Mouse (Mus musculus) CH12.LX (cell line): ENCODE data around the gene Ttc26. TPM values are rescaled to one million over a fixed set of nuclear protein-coding genes. Genes with fewer than 3 reads are reported as not detected.

Source experiments
- DNase-seq: peaks from one replicate; pipeline ENCODE4 v3.0.0-alpha.2; 2013; ENCODE audit errors: extremely low read depth
- H3K27ac ChIP-seq: 2 replicates; pipeline ENCODE4 v1.5.1; 2012; ENCODE audit warnings: low read depth, mild to moderate bottlenecking, control low read depth, moderate library complexity; ENCODE audit not compliant: insufficient read depth
- H3K27me3 ChIP-seq: replicated peaks from 2 replicates; pipeline ENCODE3; 2012; ENCODE audit warnings: inconsistent platforms
- H3K36me3 ChIP-seq, 2 experiments: replicated peaks in 1 of 2; 2 replicates each; pipeline versions ENCODE3 to v1.6.1; 2012; ENCODE audit warnings: inconsistent platforms in 1 of 2, low read length in 1 of 2, mild to moderate bottlenecking in 1 of 2, mixed read lengths in 1 of 2, moderate library complexity in 1 of 2; ENCODE audit not compliant: control insufficient read depth in 1 of 2, insufficient read depth in 1 of 2
- H3K4me1 ChIP-seq, 2 experiments: 2 replicates each; pipeline ENCODE4 v1.6.1; 2012; ENCODE audit warnings: inconsistent platforms in 1 of 2, moderate library complexity in 1 of 2; ENCODE audit not compliant: insufficient read depth in 2 of 2, control insufficient read depth in 1 of 2
- H3K4me2 ChIP-seq: 2 replicates; pipeline ENCODE4 v1.6.1; 2012; ENCODE audit warnings: low read depth, mild to moderate bottlenecking, control low read depth; ENCODE audit not compliant: poor library complexity, insufficient read depth, severe bottlenecking
- H3K4me3 ChIP-seq, 3 experiments: fragments of 150-350 bp in 1 of 3; sonication (generic) in 1 of 3; replicated peaks in 1 of 3; 2 replicates each; pipeline versions ENCODE3 to v1.5.1; 2011 to 2012; ENCODE audit warnings: low read depth in 2 of 3, low read length in 2 of 3, mild to moderate bottlenecking in 2 of 3, moderate library complexity in 2 of 3, control low read depth in 1 of 3, improper control_type of control experiment in 1 of 3, inconsistent platforms in 1 of 3, mixed read lengths in 1 of 3; ENCODE audit not compliant: poor library complexity in 1 of 3
- H3K79me2 ChIP-seq: replicated peaks from 2 replicates; pipeline ENCODE4 v1.6.1; 2012; ENCODE audit warnings: mild to moderate bottlenecking, moderate library complexity; ENCODE audit not compliant: control insufficient read depth, poor library complexity, insufficient read depth, severe bottlenecking; ENCODE audit errors: extremely low read depth
- H3K9ac ChIP-seq: 2 replicates; pipeline ENCODE4 v1.6.1; 2012; ENCODE audit warnings: low read depth, mild to moderate bottlenecking, control low read depth, moderate library complexity; ENCODE audit not compliant: insufficient read depth
- H3K9me3 ChIP-seq: replicated peaks from 2 replicates; pipeline ENCODE3; 2012; ENCODE audit warnings: low read length, inconsistent platforms, mixed read lengths
- CTCF ChIP-seq, 2 experiments: IDR thresholded peaks in 1 of 2; conservative IDR thresholded peaks in 1 of 2; 2 replicates each; pipeline ENCODE4 v1.5.1; 2011 to 2012; ENCODE audit warnings: low read depth in 2 of 2, low read length in 2 of 2, improper control_type of control experiment in 1 of 2, inconsistent platforms in 1 of 2, mild to moderate bottlenecking in 1 of 2, moderate library complexity in 1 of 2
- ELF1 ChIP-seq: IDR thresholded peaks from 2 replicates; pipeline ENCODE4 v1.6.1; 2014; ENCODE audit warnings: low read depth, mild to moderate bottlenecking, inconsistent platforms, low read length, improper control_type of control experiment
- ETS1 ChIP-seq: conservative IDR thresholded peaks from 2 replicates; pipeline ENCODE4 v1.6.1; 2012; ENCODE audit warnings: low read depth, mild to moderate bottlenecking, inconsistent platforms, low read length, improper control_type of control experiment, moderate library complexity
- IRF4 ChIP-seq: IDR thresholded peaks from 2 replicates; pipeline ENCODE4 v1.6.1; 2014; ENCODE audit warnings: low read depth, mild to moderate bottlenecking, inconsistent platforms, low read length, improper control_type of control experiment
- JUN ChIP-seq: IDR thresholded peaks from 2 replicates; pipeline ENCODE4 v1.6.1; 2011; ENCODE audit warnings: low read depth, mild to moderate bottlenecking, low read length, improper control_type of control experiment, moderate library complexity; ENCODE audit not compliant: insufficient read depth
- MXI1 ChIP-seq: IDR thresholded peaks from 2 replicates; pipeline ENCODE4 v1.6.1; 2011; ENCODE audit warnings: mild to moderate bottlenecking, low read depth, low read length, improper control_type of control experiment
- NRF1 ChIP-seq: IDR thresholded peaks from 2 replicates; pipeline ENCODE4 v1.6.1; 2014; ENCODE audit warnings: low read depth, mild to moderate bottlenecking, inconsistent platforms, low read length, improper control_type of control experiment, moderate library complexity
- SIN3A ChIP-seq: IDR thresholded peaks from 2 replicates; pipeline ENCODE4 v1.6.1; 2012; ENCODE audit warnings: low read length, improper control_type of control experiment, inconsistent platforms
- TBP ChIP-seq: conservative IDR thresholded peaks from 2 replicates; pipeline ENCODE4 v1.6.1; 2011; ENCODE audit warnings: low read depth, low read length, improper control_type of control experiment
- TCF12 ChIP-seq: IDR thresholded peaks from 2 replicates; pipeline ENCODE4 v1.6.1; 2014; ENCODE audit warnings: low read depth, mild to moderate bottlenecking, inconsistent platforms, low read length, improper control_type of control experiment
- USF1 ChIP-seq: IDR thresholded peaks from 2 replicates; pipeline ENCODE4 v1.6.1; 2014; ENCODE audit warnings: low read depth, mild to moderate bottlenecking, inconsistent platforms, low read length, improper control_type of control experiment
- USF2 ChIP-seq: conservative IDR thresholded peaks from 2 replicates; pipeline ENCODE4 v1.6.1; 2011; ENCODE audit warnings: low read depth, low read length, improper control_type of control experiment
- ZKSCAN1 ChIP-seq: IDR thresholded peaks from 2 replicates; pipeline ENCODE4 v1.6.1; 2012; ENCODE audit warnings: low read depth, inconsistent platforms, low read length, improper control_type of control experiment, borderline replicate concordance
- dilution Hi-C: fragments of 300-500 bp; cut with MboI; formaldehyde crosslinking; loops from 2 replicates; pipeline ENCODE4 v1.14.3; 2020; ENCODE audit warnings: low sequenced_read_pairs; ENCODE audit not compliant: extremely low pct_unique_long_range_greater_than_20kb, extremely low pct_ligation_motif_present
- in situ Hi-C: fragments of 300-500 bp; cut with MboI; formaldehyde crosslinking; loops from 3 replicates; pipeline ENCODE4 v1.14.3; 2019; ENCODE audit warnings: low sequenced_read_pairs, low pct_ligation_motif_present, low pct_unique_long_range_greater_than_20kb, mixed read lengths
- polyA plus RNA-seq: library from polyadenylated mRNA; unstranded; fragments of >175 nt; gene quantifications from 2 replicates; pipeline ENCODE4 v1.2.1, GENCODE M21; 2012; ENCODE audit warnings: low read depth; ENCODE audit not compliant: insufficient read length
- total RNA-seq, 2 experiments: library from RNA; depleted of rRNA; stranded (reverse); fragments of 300-350 nt in 1 of 2; fragments of >200 nt in 1 of 2; gene quantifications; 2 replicates each; pipeline ENCODE4 v1.2.3; 2012 to 2014

The Ttc26 gene
- total and polyA plus RNA-seq, 3 experiments, result 1.7 to 2.3 (median 1.8) TPM

DNA sequence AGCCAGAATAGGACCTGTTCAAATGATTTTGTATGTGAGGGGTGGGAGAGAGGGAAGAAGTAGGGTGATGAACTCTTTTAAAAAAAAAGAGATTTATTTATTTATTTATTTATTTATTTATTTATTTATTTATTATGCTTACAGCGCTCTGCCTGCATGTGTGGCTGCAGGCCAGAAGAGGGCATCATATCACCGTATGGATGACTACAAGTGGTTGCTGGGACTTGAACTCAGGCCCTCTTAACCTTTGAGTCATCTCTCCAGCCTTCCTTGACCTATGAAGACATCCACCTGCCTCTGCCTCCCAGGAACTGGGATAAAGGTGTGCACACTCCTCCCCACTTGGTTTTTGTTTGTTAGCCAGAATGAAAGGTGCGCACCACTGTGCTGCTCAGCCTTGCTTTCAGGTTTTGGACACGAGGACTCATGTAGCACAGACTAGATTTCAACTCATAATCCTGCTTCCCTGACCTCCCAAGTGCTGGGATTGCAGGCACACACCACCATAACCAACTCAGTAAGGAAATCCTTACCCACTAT, 44.0 kb upstream of the Ttc26 start:
- Histone ChIP-seq H3K9ac (no peak overlapping the region), H3K27ac (0 out of 2 replicates have a peak overlapping the region, but pooled peaks have one; percentile 8), H3K9me3 (no peaks in the 10 kb centered on the region), H3K4me3 (no peak overlapping the region), H3K27me3 (no peaks in the 10 kb centered on the region), H3K36me3 (peaks cover 76 to 90% of the 10 kb centered on the region in 2 experiments), H3K79me2 (peaks cover 42% of the 10 kb centered on the region), H3K4me2 (no peak overlapping the region), H3K4me1 (peaks cover 0 to 19% of the 10 kb centered on the region in 2 experiments; a peak in 2 of 4 replicates)
- DNase-seq, result no peak
- dilution Hi-C loops (no loop called here), in situ Hi-C loops (no loop called here)
- TF ChIP-seq USF1, result no peak
- 0 out of 4 replicates have a peak, but pooled peaks of 1 of the 2 experiments have one; percentile 14 for TF ChIP-seq CTCF (conservative IDR thresholded peaks at IDR 0.05 in 1 of 2, IDR thresholded peaks at IDR 0.05 in 1 of 2; ENCODE audit: low read depth in 2 of 2, low read length in 2 of 2)

DNA sequence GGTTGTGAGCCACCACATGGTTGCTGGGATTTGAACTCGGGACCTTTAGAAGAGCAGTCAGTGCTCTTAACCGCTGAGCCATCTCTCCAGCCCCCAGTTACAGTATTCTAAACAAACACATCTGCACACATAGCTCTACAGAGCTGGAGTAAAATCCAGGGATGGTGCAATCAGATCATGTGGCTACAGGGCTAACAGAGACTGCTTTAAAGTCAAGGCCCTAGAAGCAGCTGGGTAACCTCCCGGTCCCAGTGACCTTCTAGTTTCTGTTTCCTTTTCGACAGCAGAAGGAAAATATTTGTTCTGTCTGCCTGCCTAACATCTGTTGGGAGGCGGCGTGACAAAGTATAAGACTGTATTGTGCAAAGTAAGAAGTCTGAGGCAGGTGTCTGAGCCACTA, 43.3 kb upstream of the Ttc26 start:
- Histone ChIP-seq H3K36me3 (peaks cover 69 to 84% of the 10 kb centered on the region in 2 experiments), H3K27ac (peak overlapping the region; percentile 16; the same call in 1 of the 2 replicates), H3K9ac (no peak overlapping the region), H3K27me3 (no peaks in the 10 kb centered on the region), H3K9me3 (no peaks in the 10 kb centered on the region), H3K4me1 (peaks cover 0 to 21% of the 10 kb centered on the region in 2 experiments; a peak in 3 of 4 replicates), H3K79me2 (peaks cover 49% of the 10 kb centered on the region), H3K4me2 (no peak overlapping the region), H3K4me3 (no peak overlapping the region)
- peak; percentile 49; the same call in 1 of the 2 replicates for TF ChIP-seq ETS1
- TF ChIP-seq IRF4, result peak; percentile 57; the same call in 1 of the 2 replicates
- TF ChIP-seq MXI1, result peak; percentile 33; the same call in 1 of the 2 replicates
- TF ChIP-seq TCF12, result no peak
- TF ChIP-seq TBP, result 0 out of 2 replicates have a peak, but pooled peaks have one; percentile 59
- peak; percentile 52; the same call in 1 of the 2 replicates for TF ChIP-seq SIN3A
- no peak for TF ChIP-seq NRF1
- in situ Hi-C loops, result no loop called here
- dilution Hi-C loops, result no loop called here
- DNase-seq, result no peak

DNA sequence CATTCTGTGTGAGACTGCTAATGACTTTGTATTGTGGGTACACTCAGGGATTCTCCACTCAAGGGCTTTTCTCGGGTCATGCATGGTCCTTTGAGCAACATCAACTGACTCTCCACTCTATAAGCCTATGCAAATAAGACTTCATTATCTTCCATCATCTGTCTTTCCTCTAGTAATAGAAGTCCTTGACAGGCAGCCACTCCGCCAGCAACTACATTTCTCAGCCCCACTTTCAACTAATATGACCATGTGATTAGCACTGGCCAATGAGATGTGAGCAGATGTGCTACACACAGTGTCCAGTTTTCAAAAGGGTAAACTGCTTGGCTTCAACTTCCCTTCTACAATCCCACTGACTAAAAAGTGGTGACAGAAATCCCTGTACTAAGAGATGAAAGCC, 42.2 kb upstream of the Ttc26 start:
- peaks cover 4 to 33% of the 10 kb centered on the region in 2 experiments for H3K4me1 ChIP-seq
- H3K4me3 ChIP-seq, result no peak overlapping the region
- peaks cover 61% of the 10 kb centered on the region for H3K79me2 ChIP-seq
- dilution Hi-C loops, result no loop called here
- H3K4me2 ChIP-seq, result no peak overlapping the region
- TF ChIP-seq USF1 (peak; percentile 27; the same call in 1 of the 2 replicates), JUN (no peak), ZKSCAN1 (no peak), USF2 (no peak), ELF1 (no peak)
- no peaks in the 10 kb centered on the region for H3K9me3 ChIP-seq
- in situ Hi-C loops, result no loop called here
- no peak overlapping the region for H3K27ac ChIP-seq
- H3K9ac ChIP-seq, result no peak overlapping the region
- peaks cover 60 to 77% of the 10 kb centered on the region in 2 experiments for H3K36me3 ChIP-seq
- H3K27me3 ChIP-seq, result no peaks in the 10 kb centered on the region
- no peak for DNase-seq
